Mouse (Mus musculus) megakaryocyte-erythroid progenitor cell, adult 5-6 weeks (primary cell): ENCODE measurements around the gene Olfr1489. TPM values are rescaled to one million over a fixed set of nuclear protein-coding genes. Genes with fewer than 3 reads are reported as not detected.
"Not testable (repeated sequence)": the region's sequence is repeated elsewhere in the genome, so short reads cannot be mapped to it uniquely, and the experiment has no call there.

Source experiments
- ATAC-seq: replicated peaks from 2 replicates; pipeline ENCODE4 v1.8.0; 2016; ENCODE audit warnings: mild to moderate bottlenecking, inconsistent platforms; ENCODE audit not compliant: severe bottlenecking, poor library complexity, low FRiP score, low TSS enrichment
- total RNA-seq, 2 experiments: library from RNA; stranded (forward) in 1 of 2; stranded (reverse) in 1 of 2; fragments of 200-1000, 215-1000 nt in 1 of 2; fragments of >200 nt in 1 of 2; fragmentation: Nextera tagmentation in 1 of 2; gene quantifications; 2 replicates each; pipeline ENCODE4 v1.2.3; 2014 to 2017

Olfr1489 gene
- not detected in 2 replicates for total RNA-seq (2014; fragmentation: Nextera tagmentation)
- total RNA-seq (2017) = not detected in 2 replicates

- ATAC-seq = no peak
Observed at GRCm38 (mm10) chr19:13631321-13631720, at the start of gene Olfr1489. Gene Olfr1489, plus strand, starts transcription at chr19:13631621.

GRCm38 (mm10) chr19:13583211-13583610 lies 48.2 kb upstream of the Olfr1489 start, which contains the start of gene Olfr1484:
Gene Olfr1484, plus strand, starts transcription at chr19:13583511.
- ATAC-seq = no peak

GRCm38 (mm10) chr19:13617075-13617474 lies 14.3 kb upstream of the Olfr1489 start, which contains the start of gene Olfr1487:
Gene Olfr1487, plus strand, starts transcription at chr19:13617375.
- not testable (repeated sequence) for ATAC-seq

GRCm38 (mm10) chr19:13650791-13651190 lies 19.4 kb downstream of the Olfr1489 start, which contains the start of gene Olfr1490:
Gene Olfr1490, plus strand, starts transcription at chr19:13651091.
- ATAC-seq = no peak

Other genes starting within 250 kb of the Olfr1489 start
- not detected in 2 replicates for gene Olfr1469, start 223.8 kb upstream of the Olfr1489 start, total RNA-seq (2014; fragmentation: Nextera tagmentation)
- gene Olfr1469, start 223.8 kb upstream of the Olfr1489 start, total RNA-seq (2017) = not detected in 2 replicates
- gene Olfr1471, start 188.2 kb upstream of the Olfr1489 start, total RNA-seq (2014; fragmentation: Nextera tagmentation) = not detected in 2 replicates
- gene Olfr1471, start 188.2 kb upstream of the Olfr1489 start, total RNA-seq (2017) = not detected in 2 replicates
- gene Olfr1472, start 175.5 kb upstream of the Olfr1489 start, total RNA-seq (2014; fragmentation: Nextera tagmentation) = not detected in 2 replicates
- not detected in 2 replicates for gene Olfr1472, start 175.5 kb upstream of the Olfr1489 start, total RNA-seq (2017)
- not detected in 2 replicates for gene Olfr1474, start 162.1 kb upstream of the Olfr1489 start, total RNA-seq (2014; fragmentation: Nextera tagmentation)
- not detected in 2 replicates for gene Olfr1474, start 162.1 kb upstream of the Olfr1489 start, total RNA-seq (2017)
- not detected in 2 replicates for gene Olfr1475, start 151.4 kb upstream of the Olfr1489 start, total RNA-seq (2014; fragmentation: Nextera tagmentation)
- not detected in 2 replicates for gene Olfr1475, start 151.4 kb upstream of the Olfr1489 start, total RNA-seq (2017)
- not detected in 2 replicates for gene Olfr1477, start 131.1 kb upstream of the Olfr1489 start, total RNA-seq (2014; fragmentation: Nextera tagmentation)
- not detected in 2 replicates for gene Olfr1477, start 131.1 kb upstream of the Olfr1489 start, total RNA-seq (2017)
- not detected in 2 replicates for gene Olfr1480, start 103.7 kb upstream of the Olfr1489 start, total RNA-seq (2014; fragmentation: Nextera tagmentation)
- not detected in 2 replicates for gene Olfr1480, start 103.7 kb upstream of the Olfr1489 start, total RNA-seq (2017)
- gene Olfr1484, start 48.1 kb upstream of the Olfr1489 start, total RNA-seq (2014; fragmentation: Nextera tagmentation) = not detected in 2 replicates
- not detected in 2 replicates for gene Olfr1484, start 48.1 kb upstream of the Olfr1489 start, total RNA-seq (2017)
- gene Olfr1487, start 14.2 kb upstream of the Olfr1489 start, total RNA-seq (2014; fragmentation: Nextera tagmentation) = not detected in 2 replicates
- not detected in 2 replicates for gene Olfr1487, start 14.2 kb upstream of the Olfr1489 start, total RNA-seq (2017)
- not detected in 2 replicates for gene Olfr1490, start 19.5 kb downstream of the Olfr1489 start, total RNA-seq (2014; fragmentation: Nextera tagmentation)
- gene Olfr1490, start 19.5 kb downstream of the Olfr1489 start, total RNA-seq (2017) = not detected in 2 replicates
- gene Olfr1491, start 65.6 kb downstream of the Olfr1489 start, total RNA-seq (2014; fragmentation: Nextera tagmentation) = not detected in 2 replicates
- gene Olfr1491, start 65.6 kb downstream of the Olfr1489 start, total RNA-seq (2017) = not detected in 2 replicates
- not detected in 2 replicates for gene Olfr1493-ps1, start 91.7 kb downstream of the Olfr1489 start, total RNA-seq (2014; fragmentation: Nextera tagmentation)
- gene Olfr1493-ps1, start 91.7 kb downstream of the Olfr1489 start, total RNA-seq (2017) = not detected in 2 replicates
- gene Olfr1494, start 108.1 kb downstream of the Olfr1489 start, total RNA-seq (2014; fragmentation: Nextera tagmentation) = not detected in 2 replicates
- gene Olfr1494, start 108.1 kb downstream of the Olfr1489 start, total RNA-seq (2017) = not detected in 2 replicates
- not detected in 2 replicates for gene Olfr1495, start 133.0 kb downstream of the Olfr1489 start, total RNA-seq (2014; fragmentation: Nextera tagmentation)
- not detected in 2 replicates for gene Olfr1495, start 133.0 kb downstream of the Olfr1489 start, total RNA-seq (2017)
- not detected in 2 replicates for gene Olfr1496, start 146.3 kb downstream of the Olfr1489 start, total RNA-seq (2014; fragmentation: Nextera tagmentation)
- not detected in 2 replicates for gene Olfr1496, start 146.3 kb downstream of the Olfr1489 start, total RNA-seq (2017)
- not detected in 2 replicates for gene Olfr1497, start 166.6 kb downstream of the Olfr1489 start, total RNA-seq (2014; fragmentation: Nextera tagmentation)
- gene Olfr1497, start 166.6 kb downstream of the Olfr1489 start, total RNA-seq (2017) = not detected in 2 replicates
- gene Olfr1499, start 187.8 kb downstream of the Olfr1489 start, total RNA-seq (2014; fragmentation: Nextera tagmentation) = not detected in 2 replicates
- not detected in 2 replicates for gene Olfr1499, start 187.8 kb downstream of the Olfr1489 start, total RNA-seq (2017)
- not detected in 2 replicates for gene Olfr1500, start 198.9 kb downstream of the Olfr1489 start, total RNA-seq (2014; fragmentation: Nextera tagmentation)
- not detected in 2 replicates for gene Olfr1500, start 198.9 kb downstream of the Olfr1489 start, total RNA-seq (2017)
- not detected in 2 replicates for gene Olfr1501, start 219.1 kb downstream of the Olfr1489 start, total RNA-seq (2014; fragmentation: Nextera tagmentation)
- not detected in 2 replicates for gene Olfr1501, start 219.1 kb downstream of the Olfr1489 start, total RNA-seq (2017)
- gene Olfr1502, start 230.2 kb downstream of the Olfr1489 start, total RNA-seq (2014; fragmentation: Nextera tagmentation) = not detected in 2 replicates
- gene Olfr1502, start 230.2 kb downstream of the Olfr1489 start, total RNA-seq (2017) = not detected in 2 replicates